30 mouse cellular contexts compared by ENCODE assay signal in the genomic region with DNA sequence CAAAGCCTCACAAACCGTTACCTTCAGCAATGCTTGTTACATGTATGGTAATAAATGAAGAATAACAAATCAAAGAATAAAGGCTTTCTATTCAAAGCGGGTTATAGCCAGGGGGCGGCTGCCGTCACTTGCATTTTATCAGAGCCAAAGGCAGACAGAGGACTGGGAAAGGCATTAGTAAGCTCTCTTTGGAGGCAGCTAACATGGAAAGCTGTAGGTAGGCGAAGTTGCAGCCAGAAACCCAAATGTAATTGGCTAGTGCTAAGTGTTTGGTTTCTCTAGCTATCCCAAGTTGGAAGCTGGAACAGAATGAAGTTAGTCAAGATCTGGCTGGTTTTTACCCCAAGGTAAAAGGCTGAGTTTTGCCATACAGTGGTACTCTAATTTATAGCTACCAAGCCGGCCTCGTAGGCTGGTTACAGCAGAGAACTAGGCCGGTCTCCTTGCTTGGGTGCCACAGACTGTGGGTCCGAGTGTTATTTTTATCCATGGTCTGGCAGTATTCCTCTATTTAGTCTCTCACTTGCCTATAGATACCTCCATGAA. TPM values are rescaled to one million over a fixed set of nuclear protein-coding genes. Genes with fewer than 3 reads are reported as not detected.
DNase-seq lines count a peak whose midpoint lies in the region; ATAC-seq and TF ChIP-seq lines count a peak whose summit lies in the region.
"Had no signal": no experiment of that assay in that cellular context is flagged by ENCODE, and none has a peak within 500 bp of the region (broad histone marks: within the 10 kb centered on the region; RNA-seq: fewer than 3 reads in every experiment).

No protein-coding gene starts in this region.

- no peak overlapping the region for H3K4me3 ChIP-seq in heart, embryonic 12.5 days
- H3K4me3 ChIP-seq in heart, postnatal 0 days (ENCODE audit: low read depth, low read length): no peak overlapping the region
- H3K4me3 ChIP-seq: embryonic facial prominence, embryonic 13.5 days; kidney, embryonic 15.5 days; myocyte; neural tube, embryonic 12.5 days had no signal

- 71% methylated on average over 9 of the region's 9 CpGs for WGBS in heart, embryonic 12.5 days
- 68% methylated on average over 9 of the region's 9 CpGs for WGBS in heart, postnatal 0 days

- no peaks in the 10 kb centered on the region for H3K27me3 ChIP-seq in heart, embryonic 12.5 days (replicated peaks)
- H3K27me3 ChIP-seq in heart, postnatal 0 days (ENCODE audit: control insufficient read depth, insufficient read depth, low read length): no peaks in the 10 kb centered on the region
- H3K27me3 ChIP-seq: kidney, embryonic 15.5 days; neural tube, embryonic 12.5 days had no signal

- H3K27ac ChIP-seq in heart, embryonic 12.5 days (ENCODE audit: poor library complexity, severe bottlenecking): peak overlapping the region; percentile 26; the same call in 1 of the 2 replicates
- peak overlapping the region; percentile 52 for H3K27ac ChIP-seq in heart, postnatal 0 days (ENCODE audit: low read depth)
- H3K27ac ChIP-seq: embryonic facial prominence, embryonic 13.5 days; kidney, embryonic 15.5 days; liver, embryonic 14.5 days; macrophage; neural tube, embryonic 12.5 days; stomach, postnatal 0 days had no signal

- DNase-seq in heart, adult 18-20 months: no peak
- DNase-seq in heart, postnatal 0 days (ENCODE audit: low spot score): no peak
- no peak for DNase-seq in heart, adult 8-10 months (ENCODE audit: low spot score)
- DNase-seq in brain, adult 2 months (ENCODE audit: low read depth, low spot score): peak; percentile 77
- DNase-seq in gonadal fat pad, adult 2 months (ENCODE audit: low read depth): peak; percentile 66
- no peak for DNase-seq in thymus, postnatal 25 days
- DNase-seq: adrenal gland, postnatal 14 days; cerebellum, adult 11-12 months; cerebellum, postnatal 10 days; gastrocnemius, postnatal 10 days; kidney, adult 18-20 months; kidney, postnatal 25 days; liver; lung, adult 2 months; lung, postnatal 10 days; right cerebral cortex, adult 18-20 months; spleen, adult 18-20 months; thymus, adult 2 months; thymus, postnatal 4 days had no signal

- no peak overlapping the region for H3K9ac ChIP-seq in heart, embryonic 12.5 days
- H3K9ac ChIP-seq in heart, postnatal 0 days (replicated peaks; ENCODE audit: low read depth, low read length): no peak overlapping the region
- H3K9ac ChIP-seq: embryonic facial prominence, embryonic 13.5 days; kidney, embryonic 15.5 days; liver, embryonic 14.5 days; neural tube, embryonic 12.5 days had no signal

- TF ChIP-seq CTCF in heart, postnatal 0 days (IDR thresholded peaks at IDR 0.05; ENCODE audit: low read depth): no peak

- ATAC-seq in heart, embryonic 12.5 days (ENCODE audit: insufficient number of reproducible peaks, low FRiP score): no peak
- ATAC-seq in heart, postnatal 0 days (ENCODE audit: insufficient read depth, low read depth): no peak
- ATAC-seq: CD4-positive, CD25-positive, alpha-beta regulatory T cell, adult 4 months; forebrain, embryonic 16.5 days; hindbrain, embryonic 16.5 days had no signal

- no peak for TF ChIP-seq EP300 in heart, postnatal 0 days (IDR thresholded peaks at IDR 0.05; ENCODE audit: low read depth)

- H3K36me3 ChIP-seq in heart, embryonic 12.5 days: no peaks in the 10 kb centered on the region
- H3K36me3 ChIP-seq in heart, postnatal 0 days (replicated peaks; ENCODE audit: control insufficient read depth, insufficient read depth, low read length): no peaks in the 10 kb centered on the region
- H3K36me3 ChIP-seq: embryonic facial prominence, embryonic 13.5 days; kidney, embryonic 15.5 days; neural tube, embryonic 12.5 days had no signal

- H3K4me1 ChIP-seq in heart, embryonic 12.5 days (replicated peaks): peaks cover 62% of the 10 kb centered on the region
- H3K4me1 ChIP-seq in heart, postnatal 0 days (ENCODE audit: control insufficient read depth, insufficient read depth): peaks cover 47% of the 10 kb centered on the region

- H3K4me2 ChIP-seq in heart, embryonic 12.5 days: no peak overlapping the region
- H3K4me2 ChIP-seq in heart, postnatal 0 days (ENCODE audit: low read depth, low read length): no peak overlapping the region
- H3K4me2 ChIP-seq: embryonic facial prominence, embryonic 13.5 days; kidney, embryonic 15.5 days; neural tube, embryonic 12.5 days had no signal

- no peaks in the 10 kb centered on the region for H3K9me3 ChIP-seq in heart, embryonic 12.5 days (replicated peaks)
- H3K9me3 ChIP-seq in heart, postnatal 0 days (replicated peaks; ENCODE audit: control insufficient read depth, low read length): no peaks in the 10 kb centered on the region
- H3K9me3 ChIP-seq: embryonic facial prominence, embryonic 13.5 days; kidney, embryonic 15.5 days; neural tube, embryonic 12.5 days had no signal

RNA-seq across cellular contexts. Expression of a gene that starts 49.2 kb away (rescaled TPM):
- 16.3 and 16.8 TPM in 2 replicates for polyA plus RNA-seq in heart, embryonic 12.5 days (2016; fragmentation: Nextera tagmentation; extraction: Ambion mirVana)
- total RNA-seq in heart, adult 18-20 months (2021): 1 to 10 TPM; 5.7 TPM
- total RNA-seq in heart, postnatal 0 days (2014; rRNA removed; ENCODE audit: low replicate concordance): 6.0 and 19.7 TPM in 2 replicates
- polyA plus RNA-seq in heart, postnatal 0 days (2015; fragmentation: Nextera tagmentation; extraction: Ambion mirVana): 12.2 and 12.8 TPM in 2 replicates
- 1 to 10 TPM; 5.2 to 7.9 (median 6.8) TPM for total RNA-seq in heart, adult 8-10 months (2022)
- 18.3 and 27.8 TPM in 2 replicates for polyA plus RNA-seq in gonadal fat pad, adult 2 months (2012; rRNA removed)

RNA-seq across cellular contexts. Expression of a gene that starts 51.7 kb away (rescaled TPM):
- 23.3 and 23.5 TPM in 2 replicates for polyA plus RNA-seq in heart, embryonic 12.5 days (2016; fragmentation: Nextera tagmentation; extraction: Ambion mirVana)
- 1 to 10 TPM; 8.7 to 9.8 TPM for total RNA-seq in heart, adult 18-20 months (2021)
- total RNA-seq in heart, postnatal 0 days (2014; rRNA removed; ENCODE audit: low replicate concordance): 34.4 and 72.1 TPM in 2 replicates
- 19.3 and 20.2 TPM in 2 replicates for polyA plus RNA-seq in heart, postnatal 0 days (2015; fragmentation: Nextera tagmentation; extraction: Ambion mirVana)
- 10 to 100 TPM in 2 of 4 experiments, 1 to 10 TPM in 2; 8.1 to 11.2 (median 9.7) TPM for total RNA-seq in heart, adult 8-10 months (2022)
- polyA plus RNA-seq in gonadal fat pad, adult 2 months (2012; rRNA removed): 30.2 and 42.4 TPM in 2 replicates

Comparison
In these comparisons a context has a peak if more than half of its experiments do, and no peak if none do; other contexts are left out.
1. DNase-seq: peak in brain, adult 2 months (single experiment) and gonadal fat pad, adult 2 months (single experiment); none in heart, adult 18-20 months (0 of 2), heart, postnatal 0 days (single experiment), heart, adult 8-10 months (single experiment) and thymus, postnatal 25 days (single experiment).